Mouse (Mus musculus) midbrain, embryonic 15.5 days (tissue): ENCODE measurements around the gene Opa1. TPM values are rescaled to one million over a fixed set of nuclear protein-coding genes. Genes with fewer than 3 reads are reported as not detected.

Experiments used
- polyA plus RNA-seq: library from polyadenylated mRNA; unstranded; fragments of >200 nt; fragmentation: Nextera tagmentation; extraction: Ambion mirVana; gene quantifications from 2 replicates; pipeline ENCODE4 v1.2.1, GENCODE M21; 2015

Gene Opa1
- polyA plus RNA-seq, 1 experiment from 2014 or later: 48.5 TPM

Other genes starting within 250 kb of the Opa1 start
- 3.2 and 3.7 TPM in 2 replicates for gene Atp13a5, start 200.6 kb upstream of the Opa1 start, polyA plus RNA-seq
- 1.5 and 1.7 TPM in 2 replicates for gene Atp13a4, start 34.5 kb upstream of the Opa1 start, polyA plus RNA-seq